Mouse (Mus musculus): ENCODE measurements around the gene Tacr2.
A peak's percentile ranks its signal among the peaks of the same experiment; 100 is the strongest.

The Tacr2 gene

GRCm38 (mm10) chr10:62306483-62306882 is 54.2 kb downstream of the Tacr2 start:
- DNase-seq = no peak

- DNase-seq = no peak
Measured at GRCm38 (mm10) chr10:62308896-62309491, 56.8 kb downstream of the Tacr2 start.

- DNase-seq = no peak
Measured at GRCm38 (mm10) chr10:62309593-62309992, 57.4 kb downstream of the Tacr2 start.

GRCm38 (mm10) chr10:62310259-62311039 is 58.2 kb downstream of the Tacr2 start:
- no peak for DNase-seq

GRCm38 (mm10) chr10:62311464-62311863 is 59.2 kb downstream of the Tacr2 start:
- DNase-seq = peak; percentile 58

- no peak for DNase-seq
Measured at GRCm38 (mm10) chr10:62313140-62313539, 60.9 kb downstream of the Tacr2 start.

GRCm38 (mm10) chr10:62313885-62314424 is 61.7 kb downstream of the Tacr2 start:
- no peak for DNase-seq

Data from liver (tissue).